Mouse (Mus musculus): ENCODE results near the gene Ptov1. TPM values are rescaled to one million over a fixed set of nuclear protein-coding genes. Genes with fewer than 3 reads are reported as not detected.

The Ptov1 gene
- polyA plus RNA-seq, 1 experiment from 2014 or later: 389 TPM

GRCm38 (mm10) chr7:44839491-44840191 lies 29.9 kb downstream of the Ptov1 start:
- Histone ChIP-seq H3K36me3 (ENCODE audit: control insufficient read depth, insufficient read depth, low read length) (peaks cover 33% of the 10 kb centered on the region), H3K27ac (ENCODE audit: low read depth, low read length) (peak overlapping the region; percentile 25; the same call in 1 of the 2 replicates), H3K9ac (ENCODE audit: low read depth, low read length) (peak overlapping the region; percentile 59), H3K4me2 (ENCODE audit: low read length) (peak overlapping the region; percentile 64), H3K9me3 (ENCODE audit: control insufficient read depth, low read length) (no peaks in the 10 kb centered on the region), H3K27me3 (replicated peaks; ENCODE audit: control insufficient read depth, insufficient read depth, low read length) (peaks cover 16% of the 10 kb centered on the region), H3K4me3 (ENCODE audit: low read length) (peak overlapping the region; percentile 32), H3K4me1 (ENCODE audit: control insufficient read depth, insufficient read depth, low read depth, low read length) (peaks cover 13% of the 10 kb centered on the region)
- peak; percentile 53 for ATAC-seq
- under 1% methylated on average over 58 of the region's 58 CpGs for WGBS

- H3K4me1 ChIP-seq (ENCODE audit: control insufficient read depth, insufficient read depth, low read depth, low read length): peaks cover 13% of the 10 kb centered on the region
- H3K27me3 ChIP-seq (replicated peaks; ENCODE audit: control insufficient read depth, insufficient read depth, low read length): peaks cover 16% of the 10 kb centered on the region
- H3K4me3 ChIP-seq (ENCODE audit: low read length): peak overlapping the region; percentile 32
- no peak for ATAC-seq
- H3K36me3 ChIP-seq (ENCODE audit: control insufficient read depth, insufficient read depth, low read length): peaks cover 29% of the 10 kb centered on the region
- peak overlapping the region; percentile 64 for H3K4me2 ChIP-seq (ENCODE audit: low read length)
- peak overlapping the region; percentile 59 for H3K9ac ChIP-seq (ENCODE audit: low read depth, low read length)
- no peak overlapping the region; the same call in 1 of the 2 replicates for H3K27ac ChIP-seq (ENCODE audit: low read depth, low read length)
- no peaks in the 10 kb centered on the region for H3K9me3 ChIP-seq (ENCODE audit: control insufficient read depth, low read length)
- WGBS: 33% methylated on average over 11 of the region's 11 CpGs
Observed at GRCm38 (mm10) chr7:44839171-44839490, 30.5 kb downstream of the Ptov1 start.

- Histone ChIP-seq H3K4me2 (ENCODE audit: low read length) (no peak overlapping the region), H3K4me3 (ENCODE audit: low read length) (no peak overlapping the region), H3K9ac (ENCODE audit: low read depth, low read length) (no peak overlapping the region), H3K36me3 (ENCODE audit: control insufficient read depth, insufficient read depth, low read length) (peaks cover 21% of the 10 kb centered on the region), H3K9me3 (ENCODE audit: control insufficient read depth, low read length) (no peaks in the 10 kb centered on the region), H3K4me1 (ENCODE audit: control insufficient read depth, insufficient read depth, low read depth, low read length) (peaks cover 13% of the 10 kb centered on the region), H3K27me3 (replicated peaks; ENCODE audit: control insufficient read depth, insufficient read depth, low read length) (peaks cover 16% of the 10 kb centered on the region), H3K27ac (ENCODE audit: low read depth, low read length) (no peak overlapping the region)
- ATAC-seq: no peak
- WGBS: 82% methylated on average over 6 of the region's 6 CpGs
Observed at GRCm38 (mm10) chr7:44838073-44838472, 31.5 kb downstream of the Ptov1 start.

GRCm38 (mm10) chr7:44836423-44837053 lies 33.0 kb downstream of the Ptov1 start:
- no peak overlapping the region for H3K4me2 ChIP-seq (ENCODE audit: low read length)
- no peak overlapping the region for H3K27ac ChIP-seq (ENCODE audit: low read depth, low read length)
- H3K4me3 ChIP-seq (ENCODE audit: low read length): no peak overlapping the region
- peaks cover 7% of the 10 kb centered on the region for H3K36me3 ChIP-seq (ENCODE audit: control insufficient read depth, insufficient read depth, low read length)
- no peak overlapping the region for H3K9ac ChIP-seq (ENCODE audit: low read depth, low read length)
- peaks cover 12% of the 10 kb centered on the region for H3K27me3 ChIP-seq (replicated peaks; ENCODE audit: control insufficient read depth, insufficient read depth, low read length)
- peaks cover 13% of the 10 kb centered on the region for H3K4me1 ChIP-seq (ENCODE audit: control insufficient read depth, insufficient read depth, low read depth, low read length)
- no peak for ATAC-seq
- 82% methylated on average over 9 of the region's 9 CpGs for WGBS
- H3K9me3 ChIP-seq (ENCODE audit: control insufficient read depth, low read length): no peaks in the 10 kb centered on the region

GRCm38 (mm10) chr7:44836016-44836404 lies 33.6 kb downstream of the Ptov1 start:
- Histone ChIP-seq H3K9ac (ENCODE audit: low read depth, low read length) (no peak overlapping the region), H3K4me3 (ENCODE audit: low read length) (no peak overlapping the region), H3K27me3 (replicated peaks; ENCODE audit: control insufficient read depth, insufficient read depth, low read length) (peaks cover 10% of the 10 kb centered on the region), H3K9me3 (ENCODE audit: control insufficient read depth, low read length) (no peaks in the 10 kb centered on the region), H3K4me2 (ENCODE audit: low read length) (no peak overlapping the region), H3K4me1 (ENCODE audit: control insufficient read depth, insufficient read depth, low read depth, low read length) (peaks cover 13% of the 10 kb centered on the region), H3K27ac (ENCODE audit: low read depth, low read length) (no peak overlapping the region), H3K36me3 (ENCODE audit: control insufficient read depth, insufficient read depth, low read length) (peaks cover 7% of the 10 kb centered on the region; the same call in 1 of the 2 replicates)
- no peak for ATAC-seq
- 60% methylated on average over 3 of the region's 3 CpGs for WGBS

- Histone ChIP-seq H3K27ac (ENCODE audit: low read depth, low read length) (no peak overlapping the region), H3K9ac (ENCODE audit: low read depth, low read length) (no peak overlapping the region), H3K36me3 (ENCODE audit: control insufficient read depth, insufficient read depth, low read length) (peaks cover 6% of the 10 kb centered on the region), H3K27me3 (replicated peaks; ENCODE audit: control insufficient read depth, insufficient read depth, low read length) (peaks cover 5% of the 10 kb centered on the region), H3K4me1 (ENCODE audit: control insufficient read depth, insufficient read depth, low read depth, low read length) (peaks cover 13% of the 10 kb centered on the region), H3K9me3 (ENCODE audit: control insufficient read depth, low read length) (no peaks in the 10 kb centered on the region), H3K4me3 (ENCODE audit: low read length) (no peak overlapping the region), H3K4me2 (ENCODE audit: low read length) (no peak overlapping the region)
- ATAC-seq: no peak
- 95% methylated on average over 1 of the region's 1 CpGs for WGBS
Observed at GRCm38 (mm10) chr7:44835373-44836015, 34.1 kb downstream of the Ptov1 start.

- H3K4me2 ChIP-seq (ENCODE audit: low read length): no peak overlapping the region
- H3K36me3 ChIP-seq (ENCODE audit: control insufficient read depth, insufficient read depth, low read length): peaks cover 23% of the 10 kb centered on the region
- no peak overlapping the region for H3K4me3 ChIP-seq (ENCODE audit: low read length)
- no peaks in the 10 kb centered on the region for H3K27me3 ChIP-seq (replicated peaks; ENCODE audit: control insufficient read depth, insufficient read depth, low read length)
- H3K9me3 ChIP-seq (ENCODE audit: control insufficient read depth, low read length): no peaks in the 10 kb centered on the region
- H3K27ac ChIP-seq (ENCODE audit: low read depth, low read length): no peak overlapping the region
- H3K9ac ChIP-seq (ENCODE audit: low read depth, low read length): no peak overlapping the region
- H3K4me1 ChIP-seq (ENCODE audit: control insufficient read depth, insufficient read depth, low read depth, low read length): no peaks in the 10 kb centered on the region
- ATAC-seq: no peak
- WGBS: 77% methylated on average over 4 of the region's 4 CpGs
Observed at GRCm38 (mm10) chr7:44832763-44833162, 36.8 kb downstream of the Ptov1 start.

- no peak overlapping the region for H3K27ac ChIP-seq (ENCODE audit: low read depth, low read length)
- no peaks in the 10 kb centered on the region for H3K4me1 ChIP-seq (ENCODE audit: control insufficient read depth, insufficient read depth, low read depth, low read length)
- no peak overlapping the region for H3K4me3 ChIP-seq (ENCODE audit: low read length)
- WGBS: 89% methylated on average over 5 of the region's 5 CpGs
- no peak for ATAC-seq
- no peaks in the 10 kb centered on the region for H3K27me3 ChIP-seq (replicated peaks; ENCODE audit: control insufficient read depth, insufficient read depth, low read length)
- no peaks in the 10 kb centered on the region for H3K9me3 ChIP-seq (ENCODE audit: control insufficient read depth, low read length)
- peaks cover 23% of the 10 kb centered on the region for H3K36me3 ChIP-seq (ENCODE audit: control insufficient read depth, insufficient read depth, low read length)
- H3K4me2 ChIP-seq (ENCODE audit: low read length): no peak overlapping the region
- no peak overlapping the region for H3K9ac ChIP-seq (ENCODE audit: low read depth, low read length)
Observed at GRCm38 (mm10) chr7:44828706-44829105, 40.9 kb downstream of the Ptov1 start.

GRCm38 (mm10) chr7:44826771-44827170 lies 42.8 kb downstream of the Ptov1 start:
- H3K9me3 ChIP-seq (ENCODE audit: control insufficient read depth, low read length): no peaks in the 10 kb centered on the region
- H3K4me3 ChIP-seq (ENCODE audit: low read length): no peak overlapping the region
- H3K27ac ChIP-seq (ENCODE audit: low read depth, low read length): no peak overlapping the region
- ATAC-seq: no peak
- 88% methylated on average over 3 of the region's 3 CpGs for WGBS
- no peaks in the 10 kb centered on the region for H3K27me3 ChIP-seq (replicated peaks; ENCODE audit: control insufficient read depth, insufficient read depth, low read length)
- no peaks in the 10 kb centered on the region for H3K4me1 ChIP-seq (ENCODE audit: control insufficient read depth, insufficient read depth, low read depth, low read length)
- H3K9ac ChIP-seq (ENCODE audit: low read depth, low read length): no peak overlapping the region
- H3K4me2 ChIP-seq (ENCODE audit: low read length): no peak overlapping the region
- peaks cover 23% of the 10 kb centered on the region for H3K36me3 ChIP-seq (ENCODE audit: control insufficient read depth, insufficient read depth, low read length)

Data from hindbrain, embryonic 16.5 days (tissue).